Mouse (Mus musculus): ENCODE results near the gene Myg1. TPM values are rescaled to one million over a fixed set of nuclear protein-coding genes. Genes with fewer than 3 reads are reported as not detected.

Gene Myg1
- 41.8 TPM for polyA plus RNA-seq (2014; fragmentation: Illumina TruSeq; extraction: RNeasy Lipid Tissue Mini Kit (QIAGEN cat#74804); ENCODE audit: insufficient read depth, low read depth, low replicate concordance)

GRCm38 (mm10) chr15:102331610-102332015 is at the start of gene Myg1:
Gene Myg1 (plus strand): TSS chr15:102331709.

GRCm38 (mm10) chr15:102295633-102296367 is 35.7 kb upstream of the Myg1 start, which contains the start of gene Espl1:
Gene Espl1 (plus strand): TSS chr15:102296266.

DNA sequence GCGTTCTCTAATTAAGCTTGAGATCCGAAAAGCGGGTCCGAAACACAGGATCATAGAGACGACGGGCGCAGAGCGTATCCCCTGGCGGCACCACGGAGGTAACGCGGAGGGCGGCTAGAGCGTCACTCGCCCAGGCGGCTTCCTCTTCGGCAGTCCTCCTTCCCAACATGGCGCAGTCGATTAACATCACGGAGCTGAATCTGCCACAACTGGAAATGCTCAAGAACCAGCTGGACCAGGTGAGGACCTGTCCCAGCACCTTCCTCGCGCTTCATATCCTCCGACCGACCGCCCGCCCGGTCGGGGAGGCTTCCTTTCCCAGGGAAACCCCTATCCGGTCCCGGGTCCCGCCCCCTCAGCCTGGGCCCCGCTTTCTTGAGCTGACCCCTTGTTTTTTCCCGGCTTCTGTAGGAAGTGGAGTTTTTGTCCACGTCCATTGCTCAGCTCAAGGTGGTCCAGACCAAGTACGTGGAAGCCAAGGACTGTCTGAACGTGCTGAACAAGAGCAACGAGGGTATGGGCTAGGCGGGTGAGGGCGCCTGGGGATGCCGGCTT is 5.4 kb upstream of the Myg1 start, which contains the start of gene Pfdn5:
Gene Pfdn5 (plus strand): TSS at position 95 of the 555 bp plus-strand sequence.

GRCm38 (mm10) chr15:102350138-102350941 is 18.8 kb downstream of the Myg1 start, which contains the start of gene Aaas:
Gene Aaas (minus strand): TSS chr15:102350771.

DNA sequence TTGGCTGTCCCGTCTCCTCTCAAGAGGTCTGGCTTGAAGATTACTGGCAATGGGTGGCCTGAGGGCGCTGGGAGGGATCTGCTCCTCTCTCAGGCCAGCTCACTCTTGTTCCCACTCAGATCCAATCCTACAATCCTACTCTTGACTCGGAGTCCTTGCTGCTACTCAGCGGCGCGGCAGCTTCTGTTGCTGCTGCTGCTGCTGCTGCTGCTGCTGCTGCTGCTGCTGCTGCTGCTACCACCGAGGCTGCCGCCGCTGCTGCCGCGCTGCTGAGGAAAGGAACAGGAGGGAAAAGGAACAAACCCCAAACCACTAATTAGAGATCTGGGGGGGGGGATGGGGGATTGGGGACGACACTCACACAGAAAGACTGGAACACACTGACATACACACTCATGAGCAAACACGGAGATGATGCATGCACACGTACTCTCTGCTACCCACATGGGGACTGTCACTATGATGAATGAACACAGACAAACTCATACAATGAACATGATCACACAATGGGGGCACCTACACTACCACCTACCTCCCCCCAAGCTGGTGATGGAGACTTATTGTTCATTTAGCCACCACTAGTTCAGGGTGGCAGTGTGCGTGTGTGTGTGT is 35.3 kb downstream of the Myg1 start, which contains the start of gene Sp7:
Gene Sp7 (minus strand): TSS at position 450 of the 612 bp plus-strand sequence.

Other genes with a start within 250 kb of the Myg1 start
- gene Tns2, start 231.3 kb upstream of the Myg1 start, polyA plus RNA-seq (2014; fragmentation: Illumina TruSeq; extraction: RNeasy Lipid Tissue Mini Kit (QIAGEN cat#74804); ENCODE audit: insufficient read depth, low read depth, low replicate concordance), result 166 TPM
- 27.8 TPM for gene Spryd3, start 195.5 kb upstream of the Myg1 start, polyA plus RNA-seq (2014; fragmentation: Illumina TruSeq; extraction: RNeasy Lipid Tissue Mini Kit (QIAGEN cat#74804); ENCODE audit: insufficient read depth, low read depth, low replicate concordance)
- gene Igfbp6, start 187.3 kb upstream of the Myg1 start, polyA plus RNA-seq (2014; fragmentation: Illumina TruSeq; extraction: RNeasy Lipid Tissue Mini Kit (QIAGEN cat#74804); ENCODE audit: insufficient read depth, low read depth, low replicate concordance), result 398 TPM
- gene Soat2, start 181.2 kb upstream of the Myg1 start, polyA plus RNA-seq (2014; fragmentation: Illumina TruSeq; extraction: RNeasy Lipid Tissue Mini Kit (QIAGEN cat#74804); ENCODE audit: insufficient read depth, low read depth, low replicate concordance), result 0.20 TPM
- 35.1 TPM for gene Zfp740, start 128.5 kb upstream of the Myg1 start, polyA plus RNA-seq (2014; fragmentation: Illumina TruSeq; extraction: RNeasy Lipid Tissue Mini Kit (QIAGEN cat#74804); ENCODE audit: insufficient read depth, low read depth, low replicate concordance)
- 26.9 TPM for gene Csad, start 127.0 kb upstream of the Myg1 start, polyA plus RNA-seq (2014; fragmentation: Illumina TruSeq; extraction: RNeasy Lipid Tissue Mini Kit (QIAGEN cat#74804); ENCODE audit: insufficient read depth, low read depth, low replicate concordance)
- gene Itgb7, start 99.8 kb upstream of the Myg1 start, polyA plus RNA-seq (2014; fragmentation: Illumina TruSeq; extraction: RNeasy Lipid Tissue Mini Kit (QIAGEN cat#74804); ENCODE audit: insufficient read depth, low read depth, low replicate concordance), result 31.0 TPM
- gene Rarg, start 74.2 kb upstream of the Myg1 start, polyA plus RNA-seq (2014; fragmentation: Illumina TruSeq; extraction: RNeasy Lipid Tissue Mini Kit (QIAGEN cat#74804); ENCODE audit: insufficient read depth, low read depth, low replicate concordance), result 32.8 TPM
- gene Gm9918, start 61.1 kb upstream of the Myg1 start, polyA plus RNA-seq (2014; fragmentation: Illumina TruSeq; extraction: RNeasy Lipid Tissue Mini Kit (QIAGEN cat#74804); ENCODE audit: insufficient read depth, low read depth, low replicate concordance), result 0.10 TPM
- 38.5 TPM for gene Mfsd5, start 52.3 kb upstream of the Myg1 start, polyA plus RNA-seq (2014; fragmentation: Illumina TruSeq; extraction: RNeasy Lipid Tissue Mini Kit (QIAGEN cat#74804); ENCODE audit: insufficient read depth, low read depth, low replicate concordance)
- gene Espl1, start 35.4 kb upstream of the Myg1 start, polyA plus RNA-seq (2014; fragmentation: Illumina TruSeq; extraction: RNeasy Lipid Tissue Mini Kit (QIAGEN cat#74804); ENCODE audit: insufficient read depth, low read depth, low replicate concordance), result 1.2 TPM
- 792 TPM for gene Pfdn5, start 5.6 kb upstream of the Myg1 start, polyA plus RNA-seq (2014; fragmentation: Illumina TruSeq; extraction: RNeasy Lipid Tissue Mini Kit (QIAGEN cat#74804); ENCODE audit: insufficient read depth, low read depth, low replicate concordance)
- 13.3 TPM for gene Aaas, start 19.1 kb downstream of the Myg1 start, polyA plus RNA-seq (2014; fragmentation: Illumina TruSeq; extraction: RNeasy Lipid Tissue Mini Kit (QIAGEN cat#74804); ENCODE audit: insufficient read depth, low read depth, low replicate concordance)
- gene Sp7, start 35.5 kb downstream of the Myg1 start, polyA plus RNA-seq (2014; fragmentation: Illumina TruSeq; extraction: RNeasy Lipid Tissue Mini Kit (QIAGEN cat#74804); ENCODE audit: insufficient read depth, low read depth, low replicate concordance), result not detected
- gene Sp1, start 74.4 kb downstream of the Myg1 start, polyA plus RNA-seq (2014; fragmentation: Illumina TruSeq; extraction: RNeasy Lipid Tissue Mini Kit (QIAGEN cat#74804); ENCODE audit: insufficient read depth, low read depth, low replicate concordance), result 12.7 TPM
- 9.2 TPM for gene Amhr2, start 113.7 kb downstream of the Myg1 start, polyA plus RNA-seq (2014; fragmentation: Illumina TruSeq; extraction: RNeasy Lipid Tissue Mini Kit (QIAGEN cat#74804); ENCODE audit: insufficient read depth, low read depth, low replicate concordance)
- gene Prr13, start 127.3 kb downstream of the Myg1 start, polyA plus RNA-seq (2014; fragmentation: Illumina TruSeq; extraction: RNeasy Lipid Tissue Mini Kit (QIAGEN cat#74804); ENCODE audit: insufficient read depth, low read depth, low replicate concordance), result 139 TPM
- gene Pcbp2, start 138.8 kb downstream of the Myg1 start, polyA plus RNA-seq (2014; fragmentation: Illumina TruSeq; extraction: RNeasy Lipid Tissue Mini Kit (QIAGEN cat#74804); ENCODE audit: insufficient read depth, low read depth, low replicate concordance), result 289 TPM
- gene Gm10337, start 172.0 kb downstream of the Myg1 start, polyA plus RNA-seq (2014; fragmentation: Illumina TruSeq; extraction: RNeasy Lipid Tissue Mini Kit (QIAGEN cat#74804); ENCODE audit: insufficient read depth, low read depth, low replicate concordance), result not detected
- 3.0 TPM for gene Map3k12, start 185.4 kb downstream of the Myg1 start, polyA plus RNA-seq (2014; fragmentation: Illumina TruSeq; extraction: RNeasy Lipid Tissue Mini Kit (QIAGEN cat#74804); ENCODE audit: insufficient read depth, low read depth, low replicate concordance)
- gene Tarbp2, start 186.5 kb downstream of the Myg1 start, polyA plus RNA-seq (2014; fragmentation: Illumina TruSeq; extraction: RNeasy Lipid Tissue Mini Kit (QIAGEN cat#74804); ENCODE audit: insufficient read depth, low read depth, low replicate concordance), result 23.7 TPM
- gene Npff, start 193.2 kb downstream of the Myg1 start, polyA plus RNA-seq (2014; fragmentation: Illumina TruSeq; extraction: RNeasy Lipid Tissue Mini Kit (QIAGEN cat#74804); ENCODE audit: insufficient read depth, low read depth, low replicate concordance), result 3.4 TPM

Data from lung, adult 10 weeks (tissue).